Mouse (Mus musculus): ENCODE data around the gene Wasf2.

GRCm38 (mm10) chr4:133240934-133241908 is 110.9 kb downstream of the Wasf2 start:
- TF ChIP-seq POLR2A (IDR thresholded peaks at IDR 0.05; ENCODE audit: extremely low read depth, insufficient read depth, low read length) (peak; percentile 85; the same call in 1 of the 2 replicates), CTCF (IDR thresholded peaks at IDR 0.05; ENCODE audit: extremely low read depth, insufficient read depth, low read length) (no peak)

Data from cortical plate, adult 2 months (tissue).